Mouse (Mus musculus): Measurements from ENCODE around the gene Hpse. TPM values are rescaled to one million over a fixed set of nuclear protein-coding genes. Genes with fewer than 3 reads are reported as not detected.

The Hpse gene
- polyA plus RNA-seq, 1 experiment = 5.4 TPM

DNA sequence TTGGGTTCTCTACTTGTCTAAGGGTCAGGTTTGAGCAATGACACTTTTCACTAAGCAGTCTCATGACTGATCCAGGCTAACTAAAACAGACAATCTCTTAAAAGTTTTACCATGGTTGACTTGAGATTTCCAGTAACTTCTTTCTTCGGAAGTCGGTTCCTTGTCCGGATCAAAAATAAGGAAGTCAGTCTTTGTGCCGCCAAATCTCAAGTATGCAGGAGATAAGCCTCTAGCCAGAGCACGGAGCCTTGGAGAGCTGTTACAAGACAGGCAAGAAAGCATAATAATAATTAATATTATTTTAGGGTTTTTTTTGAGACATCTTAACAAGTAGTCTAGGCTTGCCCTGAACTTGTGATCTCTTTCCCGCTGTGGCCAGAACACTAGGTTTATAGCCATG is 8.3 kb downstream of the Hpse start:
- Histone ChIP-seq H3K4me3 (ENCODE audit: low read depth, low read length) (no peak overlapping the region), H3K36me3 (ENCODE audit: control insufficient read depth, insufficient read depth, low read length) (peaks cover 15% of the 10 kb centered on the region; the same call in 1 of the 2 replicates), H3K27me3 (ENCODE audit: control insufficient read depth, insufficient read depth, low read length) (no peaks in the 10 kb centered on the region), H3K4me1 (ENCODE audit: control insufficient read depth, insufficient read depth, insufficient read length, low read length) (no peaks in the 10 kb centered on the region), H3K27ac (ENCODE audit: insufficient read depth, low read depth, low read length) (no peak overlapping the region)
- WGBS = 66% methylated on average over 6 of the region's 6 CpGs
- TF ChIP-seq CTCF (IDR thresholded peaks at IDR 0.05; ENCODE audit: extremely low read depth, insufficient read length, insufficient replicate concordance, low read depth, low read length) (no peak), POLR2A (IDR thresholded peaks at IDR 0.05; ENCODE audit: low read depth, low read length) (no peak)

DNA sequence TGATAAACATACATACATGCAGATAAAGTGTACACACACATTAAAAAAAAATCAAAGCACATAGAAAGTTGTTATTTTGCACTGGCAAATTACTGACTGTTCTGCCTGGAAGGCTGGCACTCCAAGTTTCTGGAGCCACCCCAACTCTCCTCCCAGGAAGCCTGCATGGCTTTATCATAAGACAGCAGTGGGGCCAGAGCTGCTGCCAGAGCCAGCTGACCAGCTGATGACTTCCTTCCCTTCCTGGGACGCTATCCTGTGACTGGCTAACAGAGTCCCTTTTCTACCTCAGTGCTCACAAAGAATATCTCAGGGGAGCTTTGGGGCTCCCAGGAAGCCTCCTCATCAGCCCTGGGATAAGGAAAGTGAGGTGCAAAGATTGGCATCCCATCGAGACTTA is 9.5 kb downstream of the Hpse start:
- TF ChIP-seq POLR2A (IDR thresholded peaks at IDR 0.05; ENCODE audit: low read depth, low read length) (no peak), CTCF (IDR thresholded peaks at IDR 0.05; ENCODE audit: extremely low read depth, insufficient read length, insufficient replicate concordance, low read depth, low read length) (no peak)
- Histone ChIP-seq H3K36me3 (ENCODE audit: control insufficient read depth, insufficient read depth, low read length) (peaks cover 15% of the 10 kb centered on the region; the same call in 1 of the 2 replicates), H3K27me3 (ENCODE audit: control insufficient read depth, insufficient read depth, low read length) (no peaks in the 10 kb centered on the region), H3K4me1 (ENCODE audit: control insufficient read depth, insufficient read depth, insufficient read length, low read length) (no peaks in the 10 kb centered on the region), H3K4me3 (ENCODE audit: low read depth, low read length) (no peak overlapping the region), H3K27ac (ENCODE audit: insufficient read depth, low read depth, low read length) (no peak overlapping the region)
- 55% methylated on average over 2 of the region's 2 CpGs for WGBS

DNA sequence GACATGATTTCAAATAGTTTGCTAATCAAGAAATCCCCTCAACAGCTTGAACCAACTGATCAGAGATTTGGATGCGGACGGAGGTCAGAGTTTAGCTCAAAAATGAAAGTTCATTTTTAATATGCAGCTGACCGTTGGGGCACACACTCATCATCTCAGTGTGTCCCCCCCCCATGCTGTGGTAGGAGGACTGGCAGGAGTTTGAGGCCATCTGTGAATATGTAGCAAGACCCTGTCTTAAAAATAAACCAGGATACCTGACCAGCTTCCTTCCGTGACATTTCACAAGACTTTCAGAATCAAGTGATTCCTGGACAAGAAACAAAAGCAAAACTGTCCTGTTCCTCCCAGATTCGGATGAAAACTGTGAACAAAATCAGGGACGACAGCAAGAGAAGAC is 10.5 kb downstream of the Hpse start:
- no peaks in the 10 kb centered on the region for H3K4me1 ChIP-seq (ENCODE audit: control insufficient read depth, insufficient read depth, insufficient read length, low read length)
- TF ChIP-seq CTCF (IDR thresholded peaks at IDR 0.05; ENCODE audit: extremely low read depth, insufficient read length, insufficient replicate concordance, low read depth, low read length) (no peak), POLR2A (IDR thresholded peaks at IDR 0.05; ENCODE audit: low read depth, low read length) (no peak)

DNA sequence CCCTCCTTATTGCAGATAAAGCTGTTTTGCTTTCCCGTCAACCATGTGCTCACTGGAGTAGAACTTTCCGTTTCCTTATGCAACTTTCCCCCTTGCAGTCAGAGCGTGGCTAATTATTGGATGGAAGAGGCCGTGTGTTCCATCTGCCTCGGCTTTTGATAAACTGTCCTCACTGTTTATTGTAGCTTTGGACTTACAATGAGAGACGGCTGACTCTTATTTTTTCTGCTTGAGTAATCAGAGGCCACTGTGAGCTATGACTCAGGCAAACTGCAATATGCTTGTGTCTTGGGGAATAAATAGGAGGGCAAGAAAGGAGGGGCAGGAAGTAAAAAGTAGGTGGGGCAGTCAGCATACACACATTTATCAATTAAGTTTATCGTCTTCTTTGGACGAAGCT is 12.8 kb downstream of the Hpse start:
- H3K4me3 ChIP-seq (ENCODE audit: low read depth, low read length) = no peak overlapping the region
- H3K36me3 ChIP-seq (ENCODE audit: control insufficient read depth, insufficient read depth, low read length) = peaks cover 13% of the 10 kb centered on the region; the same call in 1 of the 2 replicates
- TF ChIP-seq CTCF (IDR thresholded peaks at IDR 0.05; ENCODE audit: extremely low read depth, insufficient read length, insufficient replicate concordance, low read depth, low read length) = no peak
- no peak for TF ChIP-seq POLR2A (IDR thresholded peaks at IDR 0.05; ENCODE audit: low read depth, low read length)
- H3K4me1 ChIP-seq (ENCODE audit: control insufficient read depth, insufficient read depth, insufficient read length, low read length) = no peaks in the 10 kb centered on the region
- WGBS = 64% methylated on average over 8 of the region's 8 CpGs
- H3K27ac ChIP-seq (ENCODE audit: insufficient read depth, low read depth, low read length) = no peak overlapping the region
- H3K27me3 ChIP-seq (ENCODE audit: control insufficient read depth, insufficient read depth, low read length) = no peaks in the 10 kb centered on the region

More for the DNA sequence above, 10.5 kb downstream of the Hpse start:
- peaks cover 13% of the 10 kb centered on the region; the same call in 1 of the 2 replicates for H3K36me3 ChIP-seq (ENCODE audit: control insufficient read depth, insufficient read depth, low read length)
- WGBS = 86% methylated on average over 6 of the region's 6 CpGs
- no peak overlapping the region for H3K4me3 ChIP-seq (ENCODE audit: low read depth, low read length)
- no peaks in the 10 kb centered on the region for H3K27me3 ChIP-seq (ENCODE audit: control insufficient read depth, insufficient read depth, low read length)
- no peak overlapping the region for H3K27ac ChIP-seq (ENCODE audit: insufficient read depth, low read depth, low read length)

- WGBS = 96% methylated on average over 2 of the region's 2 CpGs
Observed at GRCm38 (mm10) chr5:100704272-100704671, 15.2 kb downstream of the Hpse start.

DNA sequence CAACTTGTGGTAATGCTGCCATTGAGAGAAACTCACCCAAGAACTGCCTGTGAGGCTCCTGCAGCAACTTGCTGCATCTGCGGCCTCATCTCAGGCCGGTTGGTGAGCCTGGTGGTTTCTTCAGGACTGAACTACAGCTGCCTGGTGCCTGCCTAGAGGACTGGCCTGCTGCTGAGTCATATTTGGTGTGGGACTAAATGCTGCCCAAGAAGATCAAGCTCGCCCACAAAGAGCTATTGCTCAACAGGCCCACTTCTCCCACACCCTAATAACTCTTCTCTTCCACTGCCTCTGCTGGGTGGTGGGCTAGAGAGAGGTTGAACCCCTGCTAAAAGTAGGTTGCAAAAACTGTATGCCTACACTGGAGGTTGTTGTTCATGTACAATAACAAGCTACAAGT is 17.2 kb downstream of the Hpse start:
- H3K36me3 ChIP-seq (ENCODE audit: control insufficient read depth, insufficient read depth, low read length) = peaks cover under 1% of the 10 kb centered on the region; the same call in 1 of the 2 replicates
- 88% methylated on average over 3 of the region's 3 CpGs for WGBS
- no peaks in the 10 kb centered on the region for H3K27me3 ChIP-seq (ENCODE audit: control insufficient read depth, insufficient read depth, low read length)
- TF ChIP-seq POLR2A (IDR thresholded peaks at IDR 0.05; ENCODE audit: low read depth, low read length) (no peak), CTCF (IDR thresholded peaks at IDR 0.05; ENCODE audit: extremely low read depth, insufficient read length, insufficient replicate concordance, low read depth, low read length) (no peak)
- no peak overlapping the region for H3K4me3 ChIP-seq (ENCODE audit: low read depth, low read length)
- H3K27ac ChIP-seq (ENCODE audit: insufficient read depth, low read depth, low read length) = no peak overlapping the region
- no peaks in the 10 kb centered on the region for H3K4me1 ChIP-seq (ENCODE audit: control insufficient read depth, insufficient read depth, insufficient read length, low read length)

More at GRCm38 (mm10) chr5:100704272-100704671, 15.2 kb downstream of the Hpse start:
- TF ChIP-seq CTCF (IDR thresholded peaks at IDR 0.05; ENCODE audit: extremely low read depth, insufficient read length, insufficient replicate concordance, low read depth, low read length) (no peak), POLR2A (IDR thresholded peaks at IDR 0.05; ENCODE audit: low read depth, low read length) (no peak)
- Histone ChIP-seq H3K36me3 (ENCODE audit: control insufficient read depth, insufficient read depth, low read length) (peaks cover 7% of the 10 kb centered on the region; the same call in 1 of the 2 replicates), H3K27me3 (ENCODE audit: control insufficient read depth, insufficient read depth, low read length) (no peaks in the 10 kb centered on the region), H3K4me3 (ENCODE audit: low read depth, low read length) (no peak overlapping the region), H3K4me1 (ENCODE audit: control insufficient read depth, insufficient read depth, insufficient read length, low read length) (no peaks in the 10 kb centered on the region), H3K27ac (ENCODE audit: insufficient read depth, low read depth, low read length) (no peak overlapping the region)

DNA sequence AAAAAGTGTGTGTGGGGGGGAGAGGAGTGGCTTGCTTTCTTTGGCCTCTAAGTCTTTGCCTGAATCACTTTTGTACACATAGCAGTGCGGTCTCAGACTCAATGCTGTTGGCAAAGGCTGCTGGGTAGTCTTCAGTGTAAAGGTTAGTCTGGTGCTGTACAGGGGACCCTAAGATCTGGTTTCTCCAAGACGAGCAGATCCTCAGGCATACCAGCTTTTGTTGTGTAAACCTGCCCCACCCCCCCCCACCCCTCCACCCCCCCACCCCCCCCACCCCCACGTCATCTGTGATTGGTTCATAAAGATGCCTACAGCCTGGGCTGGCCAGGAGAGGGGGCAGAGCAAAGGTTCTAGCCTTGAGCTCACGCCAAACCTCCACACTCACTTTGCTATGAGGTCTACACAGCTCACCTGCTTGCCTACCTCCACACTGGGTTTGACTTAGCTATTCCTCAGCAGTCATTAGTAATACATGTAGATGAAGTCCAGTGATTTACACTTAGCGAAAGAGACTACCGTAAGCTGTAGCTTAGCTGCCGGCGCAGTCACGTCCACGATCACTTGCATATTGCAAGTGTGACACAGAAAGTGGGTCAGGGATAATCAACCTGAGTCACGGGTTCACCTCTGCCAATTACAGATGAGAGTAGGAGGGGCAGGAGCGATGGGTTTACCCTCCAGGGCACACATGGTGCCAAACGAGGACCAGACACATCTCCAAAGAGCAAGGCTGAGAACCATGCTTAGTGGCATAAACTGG is 18.5 kb downstream of the Hpse start:
- Histone ChIP-seq H3K27me3 (ENCODE audit: control insufficient read depth, insufficient read depth, low read length) (no peaks in the 10 kb centered on the region), H3K27ac (ENCODE audit: insufficient read depth, low read depth, low read length) (no peak overlapping the region), H3K36me3 (ENCODE audit: control insufficient read depth, insufficient read depth, low read length) (peaks cover 1% of the 10 kb centered on the region; the same call in 1 of the 2 replicates), H3K4me1 (ENCODE audit: control insufficient read depth, insufficient read depth, insufficient read length, low read length) (no peaks in the 10 kb centered on the region), H3K4me3 (ENCODE audit: low read depth, low read length) (no peak overlapping the region)
- no peak for TF ChIP-seq CTCF (IDR thresholded peaks at IDR 0.05; ENCODE audit: extremely low read depth, insufficient read length, insufficient replicate concordance, low read depth, low read length)
- no peak for TF ChIP-seq POLR2A (IDR thresholded peaks at IDR 0.05; ENCODE audit: low read depth, low read length)
- 80% methylated on average over 13 of the region's 13 CpGs for WGBS

Measured in small intestine, adult 2 months (tissue).